Mouse (Mus musculus): Measurements from ENCODE around the gene Oxct2b.

- TF ChIP-seq POLR2A (IDR thresholded peaks at IDR 0.05; ENCODE audit: borderline replicate concordance, extremely low read depth, insufficient read depth, insufficient read length, poor library complexity, severe bottlenecking) (no peak), CTCF (IDR thresholded peaks at IDR 0.05; ENCODE audit: borderline replicate concordance, extremely low read depth, insufficient read depth, insufficient read length) (no peak)
Observed at GRCm38 (mm10) chr4:123112216-123112764, 3.8 kb upstream of the Oxct2b start.

Measured in brain, embryonic 14.5 days (tissue).